Mouse (Mus musculus): ENCODE data around the gene Trim27. TPM values are rescaled to one million over a fixed set of nuclear protein-coding genes. Genes with fewer than 3 reads are reported as not detected.
A peak's percentile ranks its signal among the peaks of the same experiment; 100 is the strongest.

Gene Trim27
- polyA plus RNA-seq (2015; fragmentation: Nextera tagmentation; extraction: Ambion mirVana), result 130 and 131 TPM in 2 replicates

DNA sequence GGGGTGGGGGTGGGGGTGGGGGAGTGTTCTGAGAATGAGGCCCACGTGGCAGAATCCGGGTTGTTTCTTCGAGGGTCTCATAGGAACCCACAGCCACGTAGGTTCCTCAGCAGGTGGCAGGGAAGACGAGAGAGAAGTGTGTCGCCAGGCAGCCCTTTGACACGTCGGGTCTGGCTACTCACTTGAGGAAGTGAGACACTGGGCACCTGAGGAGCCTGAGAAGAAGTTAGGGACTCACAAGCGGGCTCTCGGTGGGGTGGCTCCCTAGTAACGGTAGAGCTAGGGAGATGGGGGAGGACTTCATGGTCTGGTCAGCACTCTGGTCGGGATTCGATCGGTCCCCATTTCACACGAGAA, at the start of gene Trim27:
TSS of gene Trim27 (plus strand) at position 79 of the 357 bp plus-strand sequence.
- 0% methylated on average over 15 of the region's 15 CpGs for WGBS
- peak within 1 kb of the TSS; percentile 96 for H3K9ac ChIP-seq (replicated peaks; ENCODE audit: low read length)
- H3K4me3 ChIP-seq (ENCODE audit: low read length), result peak within 1 kb of the TSS; percentile 99
- peak; percentile 47 for ATAC-seq (ENCODE audit: low FRiP score, low TSS enrichment)
- peaks cover 24% of the 10 kb centered on the region for H3K36me3 ChIP-seq (ENCODE audit: insufficient read depth, low read length)
- no peaks in the 10 kb centered on the region for H3K27me3 ChIP-seq (ENCODE audit: insufficient read depth, low read length)
- H3K4me1 ChIP-seq (ENCODE audit: insufficient read depth, low read length), result peaks cover 26% of the 10 kb centered on the region
- peak within 1 kb of the TSS; percentile 98 for H3K27ac ChIP-seq (ENCODE audit: low read length)
- peak within 1 kb of the TSS; percentile 85 for H3K4me2 ChIP-seq (replicated peaks; ENCODE audit: low read depth, low read length)
- no peaks in the 10 kb centered on the region for H3K9me3 ChIP-seq (ENCODE audit: low read length)

DNA sequence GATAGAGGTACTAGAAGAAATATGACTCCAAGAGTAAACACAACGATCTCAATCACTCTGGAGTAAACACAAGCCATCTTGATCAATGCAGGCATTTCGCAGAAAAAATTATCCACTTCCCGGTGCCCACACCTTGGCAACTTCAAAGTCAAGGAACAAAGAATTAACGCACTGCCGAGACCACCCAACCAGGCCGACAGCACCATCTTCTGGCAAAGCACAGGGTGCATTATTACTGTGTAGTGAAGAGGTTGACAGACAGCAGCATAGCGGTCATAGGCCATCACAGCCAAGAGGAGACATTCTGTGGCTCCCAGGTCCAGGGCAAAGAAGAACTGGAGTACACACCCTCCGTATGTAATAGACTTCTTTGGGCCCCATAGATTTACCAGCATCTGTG, 36.8 kb upstream of the Trim27 start:
- WGBS, result 40% methylated on average over 8 of the region's 8 CpGs
- Histone ChIP-seq H3K27me3 (ENCODE audit: insufficient read depth, low read length) (no peaks in the 10 kb centered on the region), H3K4me1 (ENCODE audit: insufficient read depth, low read length) (no peaks in the 10 kb centered on the region), H3K9ac (replicated peaks; ENCODE audit: low read length) (no peak overlapping the region), H3K4me2 (replicated peaks; ENCODE audit: low read depth, low read length) (no peak overlapping the region), H3K9me3 (ENCODE audit: low read length) (no peaks in the 10 kb centered on the region), H3K27ac (ENCODE audit: low read length) (no peak overlapping the region), H3K4me3 (ENCODE audit: low read length) (no peak overlapping the region), H3K36me3 (ENCODE audit: insufficient read depth, low read length) (no peaks in the 10 kb centered on the region)
- no peak for ATAC-seq (ENCODE audit: low FRiP score, low TSS enrichment)

DNA sequence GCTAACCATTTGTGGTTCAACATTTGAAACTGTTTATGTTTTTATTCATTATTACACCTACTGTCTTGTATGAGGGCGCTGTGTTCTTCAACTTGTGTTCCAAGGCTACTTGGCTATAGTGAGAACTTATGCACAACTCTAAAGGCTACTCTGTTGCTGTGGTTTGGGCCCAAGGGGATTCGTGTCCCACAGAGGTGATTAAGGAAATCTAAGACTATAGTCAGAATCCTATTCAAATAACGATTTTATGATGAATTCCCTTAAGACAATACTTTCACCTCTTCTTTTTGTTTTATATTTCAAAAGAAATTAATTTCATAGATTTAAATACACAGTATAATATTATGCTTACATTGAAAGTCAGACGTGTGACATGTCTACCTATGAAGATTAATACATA, 33.5 kb upstream of the Trim27 start, which contains the start of gene Olfr1368:
TSS of gene Olfr1368 (minus strand) at position 101 of the 400 bp plus-strand sequence.
- no peak within 1 kb of the TSS for H3K27ac ChIP-seq (ENCODE audit: low read length)
- ATAC-seq (ENCODE audit: low FRiP score, low TSS enrichment), result no peak
- no peaks in the 10 kb centered on the region for H3K36me3 ChIP-seq (ENCODE audit: insufficient read depth, low read length)
- no peak within 1 kb of the TSS for H3K4me3 ChIP-seq (ENCODE audit: low read length)
- WGBS, result 70% methylated on average over 4 of the region's 4 CpGs
- H3K27me3 ChIP-seq (ENCODE audit: insufficient read depth, low read length), result no peaks in the 10 kb centered on the region
- H3K4me2 ChIP-seq (replicated peaks; ENCODE audit: low read depth, low read length), result no peak within 1 kb of the TSS
- no peak within 1 kb of the TSS for H3K9ac ChIP-seq (replicated peaks; ENCODE audit: low read length)
- no peaks in the 10 kb centered on the region for H3K4me1 ChIP-seq (ENCODE audit: insufficient read depth, low read length)
- H3K9me3 ChIP-seq (ENCODE audit: low read length), result no peaks in the 10 kb centered on the region

DNA sequence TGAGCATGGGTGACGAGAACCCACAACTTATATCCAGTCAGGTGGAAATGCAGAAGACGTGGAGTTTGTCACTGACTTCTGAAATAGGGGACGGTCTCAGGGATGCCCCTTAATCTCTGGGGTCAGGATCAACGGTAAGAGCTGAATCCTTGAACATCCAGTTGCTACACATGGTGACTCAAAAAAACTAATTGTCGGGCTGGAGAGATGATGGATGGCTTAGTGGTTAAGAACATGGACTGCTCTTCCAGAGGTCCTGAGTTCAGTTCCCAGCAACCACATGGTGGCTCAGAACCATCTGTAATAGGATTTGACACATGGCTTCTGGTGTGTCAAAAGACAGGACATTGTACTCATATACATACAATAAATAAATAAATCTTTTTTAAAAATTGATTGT, 23.4 kb upstream of the Trim27 start:
- 74% methylated on average over 5 of the region's 5 CpGs for WGBS
- H3K9me3 ChIP-seq (ENCODE audit: low read length), result no peaks in the 10 kb centered on the region
- H3K4me3 ChIP-seq (ENCODE audit: low read length), result no peak overlapping the region
- ATAC-seq (ENCODE audit: low FRiP score, low TSS enrichment), result no peak
- H3K4me2 ChIP-seq (replicated peaks; ENCODE audit: low read depth, low read length), result no peak overlapping the region
- H3K36me3 ChIP-seq (ENCODE audit: insufficient read depth, low read length), result no peaks in the 10 kb centered on the region
- H3K9ac ChIP-seq (replicated peaks; ENCODE audit: low read length), result no peak overlapping the region
- H3K27me3 ChIP-seq (ENCODE audit: insufficient read depth, low read length), result no peaks in the 10 kb centered on the region
- peaks cover 4% of the 10 kb centered on the region; the same call in 1 of the 2 replicates for H3K4me1 ChIP-seq (ENCODE audit: insufficient read depth, low read length)
- H3K27ac ChIP-seq (ENCODE audit: low read length), result no peak overlapping the region

DNA sequence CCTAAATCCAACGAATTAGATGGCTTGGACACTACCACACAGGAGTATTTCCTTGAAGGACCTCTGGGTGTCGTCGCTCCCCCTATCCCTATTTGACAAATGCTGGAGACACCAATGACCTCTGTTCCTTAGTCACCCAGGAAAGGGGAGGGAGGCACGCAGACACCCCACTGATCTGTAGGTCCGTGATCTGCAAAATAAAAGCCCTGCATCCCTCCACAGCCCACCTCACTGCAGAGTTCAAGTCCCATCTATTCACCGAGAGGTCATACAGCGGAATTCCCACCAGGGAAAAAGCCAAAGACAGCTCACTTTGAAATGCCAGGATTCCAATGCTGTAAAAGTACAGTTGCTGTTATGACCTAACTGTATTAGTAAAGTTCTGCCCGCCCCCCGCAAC, 21.2 kb upstream of the Trim27 start:
- no peak overlapping the region for H3K9ac ChIP-seq (replicated peaks; ENCODE audit: low read length)
- no peak overlapping the region for H3K27ac ChIP-seq (ENCODE audit: low read length)
- ATAC-seq (ENCODE audit: low FRiP score, low TSS enrichment), result no peak
- peaks cover 4% of the 10 kb centered on the region; the same call in 1 of the 2 replicates for H3K4me1 ChIP-seq (ENCODE audit: insufficient read depth, low read length)
- peak overlapping the region; percentile 99 for H3K4me2 ChIP-seq (replicated peaks; ENCODE audit: low read depth, low read length)
- H3K4me3 ChIP-seq (ENCODE audit: low read length), result peak overlapping the region; percentile 64
- H3K27me3 ChIP-seq (ENCODE audit: insufficient read depth, low read length), result no peaks in the 10 kb centered on the region
- no peaks in the 10 kb centered on the region for H3K36me3 ChIP-seq (ENCODE audit: insufficient read depth, low read length)
- no peaks in the 10 kb centered on the region for H3K9me3 ChIP-seq (ENCODE audit: low read length)
- 9% methylated on average over 9 of the region's 9 CpGs for WGBS

- peak overlapping the region; percentile 71 for H3K9ac ChIP-seq (replicated peaks; ENCODE audit: low read length)
- no peaks in the 10 kb centered on the region for H3K27me3 ChIP-seq (ENCODE audit: insufficient read depth, low read length)
- H3K4me3 ChIP-seq (ENCODE audit: low read length), result peak overlapping the region; percentile 64
- peak; percentile 52 for ATAC-seq (ENCODE audit: low FRiP score, low TSS enrichment)
- H3K9me3 ChIP-seq (ENCODE audit: low read length), result no peaks in the 10 kb centered on the region
- H3K27ac ChIP-seq (ENCODE audit: low read length), result no peak overlapping the region
- 1% methylated on average over 19 of the region's 19 CpGs for WGBS
- peaks cover 4% of the 10 kb centered on the region; the same call in 1 of the 2 replicates for H3K4me1 ChIP-seq (ENCODE audit: insufficient read depth, low read length)
- no peaks in the 10 kb centered on the region for H3K36me3 ChIP-seq (ENCODE audit: insufficient read depth, low read length)
- H3K4me2 ChIP-seq (replicated peaks; ENCODE audit: low read depth, low read length), result peak overlapping the region; percentile 99
Observed at GRCm38 (mm10) chr13:21158785-21159474, 20.3 kb upstream of the Trim27 start.

- Histone ChIP-seq H3K4me2 (replicated peaks; ENCODE audit: low read depth, low read length) (peak overlapping the region; percentile 99), H3K4me3 (ENCODE audit: low read length) (peak overlapping the region; percentile 64), H3K9ac (replicated peaks; ENCODE audit: low read length) (peak overlapping the region; percentile 71), H3K36me3 (ENCODE audit: insufficient read depth, low read length) (no peaks in the 10 kb centered on the region), H3K9me3 (ENCODE audit: low read length) (no peaks in the 10 kb centered on the region), H3K4me1 (ENCODE audit: insufficient read depth, low read length) (peaks cover 4% of the 10 kb centered on the region; the same call in 1 of the 2 replicates), H3K27ac (ENCODE audit: low read length) (no peak overlapping the region), H3K27me3 (ENCODE audit: insufficient read depth, low read length) (no peaks in the 10 kb centered on the region)
- no peak for ATAC-seq (ENCODE audit: low FRiP score, low TSS enrichment)
- under 1% methylated on average over 15 of the region's 15 CpGs for WGBS
Observed at GRCm38 (mm10) chr13:21159475-21159819, 19.8 kb upstream of the Trim27 start.

- peak overlapping the region; percentile 99 for H3K4me2 ChIP-seq (replicated peaks; ENCODE audit: low read depth, low read length)
- ATAC-seq (ENCODE audit: low FRiP score, low TSS enrichment), result 0 out of 2 replicates have a peak, but pooled peaks have one; percentile 4
Observed at GRCm38 (mm10) chr13:21160041-21160511, 19.2 kb upstream of the Trim27 start.

DNA sequence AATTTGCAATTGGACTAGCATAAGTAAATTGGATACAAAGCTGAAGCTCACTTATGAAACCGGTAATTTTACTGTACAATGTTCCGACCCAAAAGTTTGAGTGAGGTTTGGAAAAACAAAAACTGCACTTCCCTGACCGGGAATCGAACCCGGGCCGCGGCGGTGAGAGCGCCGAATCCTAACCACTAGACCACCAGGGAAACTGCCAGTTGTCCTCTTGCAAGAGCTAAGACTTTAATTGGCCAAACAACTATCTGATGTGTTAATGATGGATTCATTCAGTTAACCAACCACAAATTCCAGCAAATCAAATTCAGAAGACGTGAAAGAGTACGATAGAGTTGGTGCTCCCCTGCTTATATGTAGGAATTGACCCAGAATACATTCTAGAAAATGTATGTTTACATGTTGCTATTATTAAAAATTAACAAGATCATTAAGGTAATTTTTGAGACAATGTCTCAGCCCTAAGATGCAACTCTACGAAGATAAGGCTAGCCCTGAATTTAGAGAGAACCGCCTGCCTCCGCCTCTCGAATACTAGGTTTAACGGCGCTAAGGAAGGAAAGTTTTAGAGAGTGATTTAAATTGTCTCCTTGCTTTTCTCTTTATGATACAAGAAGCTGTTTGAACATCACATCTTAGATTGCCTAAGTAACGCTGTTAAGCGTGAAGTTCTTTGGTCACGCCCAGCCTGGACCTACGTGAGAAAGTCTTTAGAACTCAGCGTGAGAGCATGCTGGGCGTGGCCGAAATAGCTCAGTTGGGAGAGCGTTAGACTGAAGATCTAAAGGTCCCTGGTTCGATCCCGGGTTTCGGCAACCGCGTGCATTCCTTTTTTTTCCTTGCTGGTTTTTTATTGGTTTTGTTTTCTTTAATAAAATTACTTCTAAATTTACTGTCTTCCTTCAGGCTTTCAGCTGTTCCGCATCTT, 18.3 kb upstream of the Trim27 start:
- ATAC-seq (ENCODE audit: low FRiP score, low TSS enrichment), result peak; percentile 91
- no peaks in the 10 kb centered on the region for H3K9me3 ChIP-seq (ENCODE audit: low read length)
- H3K27me3 ChIP-seq (ENCODE audit: insufficient read depth, low read length), result no peaks in the 10 kb centered on the region
- no peak overlapping the region; the same call in 1 of the 2 replicates for H3K9ac ChIP-seq (replicated peaks; ENCODE audit: low read length)
- H3K4me3 ChIP-seq (ENCODE audit: low read length), result peak overlapping the region; percentile 64
- under 1% methylated on average over 32 of the region's 32 CpGs for WGBS
- peak overlapping the region; percentile 99 for H3K4me2 ChIP-seq (replicated peaks; ENCODE audit: low read depth, low read length)
- peaks cover 4% of the 10 kb centered on the region; the same call in 1 of the 2 replicates for H3K4me1 ChIP-seq (ENCODE audit: insufficient read depth, low read length)
- no peak overlapping the region for H3K27ac ChIP-seq (ENCODE audit: low read length)
- H3K36me3 ChIP-seq (ENCODE audit: insufficient read depth, low read length), result no peaks in the 10 kb centered on the region

More at GRCm38 (mm10) chr13:21160041-21160511, 19.2 kb upstream of the Trim27 start:
- Histone ChIP-seq H3K27ac (ENCODE audit: low read length) (no peak overlapping the region), H3K36me3 (ENCODE audit: insufficient read depth, low read length) (no peaks in the 10 kb centered on the region), H3K4me3 (ENCODE audit: low read length) (peak overlapping the region; percentile 64), H3K27me3 (ENCODE audit: insufficient read depth, low read length) (no peaks in the 10 kb centered on the region), H3K9me3 (ENCODE audit: low read length) (no peaks in the 10 kb centered on the region), H3K4me1 (ENCODE audit: insufficient read depth, low read length) (peaks cover 4% of the 10 kb centered on the region; the same call in 1 of the 2 replicates), H3K9ac (replicated peaks; ENCODE audit: low read length) (peak overlapping the region; percentile 71)
- WGBS, result under 1% methylated on average over 16 of the region's 16 CpGs

Data from kidney, embryonic 16.5 days (tissue).